Mouse (Mus musculus) bone marrow macrophage, adult 2 months (primary cell): ENCODE data around the gene Hcn4.

ENCODE experiments used
- CTCF ChIP-seq: IDR thresholded peaks from 2 replicates; pipeline ENCODE4 v1.5.1; 2012; ENCODE audit warnings: low read depth, mild to moderate bottlenecking, low read length, moderate library complexity
- POLR2A ChIP-seq: IDR thresholded peaks from 2 replicates; pipeline ENCODE4 v1.6.1; 2012; ENCODE audit warnings: mild to moderate bottlenecking, low read depth, low read length, borderline replicate concordance

DNA sequence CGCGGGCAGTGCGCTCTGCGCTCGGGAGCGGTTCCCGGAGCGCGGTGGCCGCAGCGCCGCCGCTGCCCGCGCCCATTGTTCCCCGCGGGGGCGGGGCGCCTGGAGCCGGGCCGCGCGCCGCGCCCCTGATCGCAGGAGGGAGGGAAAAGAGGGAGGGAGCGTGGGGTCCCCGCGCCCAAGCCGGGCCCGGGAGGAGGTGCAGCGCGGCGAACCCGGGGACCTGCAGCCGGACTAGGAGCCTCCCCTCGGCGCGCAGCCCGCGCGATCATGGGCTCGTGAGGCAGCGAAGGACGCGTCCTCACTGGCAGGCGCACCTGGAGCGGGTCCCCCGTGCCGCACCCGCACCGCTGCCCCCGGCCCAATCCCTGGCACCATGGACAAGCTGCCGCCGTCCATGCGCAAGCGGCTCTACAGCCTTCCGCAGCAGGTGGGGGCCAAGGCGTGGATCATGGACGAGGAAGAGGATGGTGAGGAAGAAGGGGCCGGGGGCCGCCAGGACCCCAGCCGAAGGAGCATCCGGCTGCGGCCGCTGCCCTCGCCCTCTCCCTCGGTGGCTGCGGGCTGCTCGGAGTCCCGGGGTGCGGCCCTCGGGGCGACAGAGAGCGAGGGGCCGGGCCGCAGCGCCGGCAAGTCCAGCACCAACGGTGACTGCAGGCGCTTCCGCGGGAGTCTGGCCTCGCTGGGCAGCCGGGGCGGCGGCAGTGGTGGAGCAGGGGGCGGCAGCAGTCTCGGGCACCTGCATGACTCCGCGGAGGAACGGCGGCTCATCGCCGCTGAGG, at the start of gene Hcn4:
- no peak for TF ChIP-seq POLR2A
- TF ChIP-seq CTCF = no peak
